Mouse (Mus musculus) B cell, adult 2 months (primary cell): Measurements from ENCODE around the gene 2510009E07Rik.
"Not testable (repeated sequence)": the region's sequence is repeated elsewhere in the genome, so short reads cannot be mapped to it uniquely, and the experiment has no call there.

Experiments
- DNase-seq, 2 experiments: peaks; one replicate each; pipeline ENCODE4 v3.0.0; 2022

2510009E07Rik gene

GRCm38 (mm10) chr16:21673651-21674050 is 20.8 kb downstream of the 2510009E07Rik start:
- DNase-seq, result not testable (repeated sequence)

GRCm38 (mm10) chr16:21673046-21673445 is 21.4 kb downstream of the 2510009E07Rik start:
- not testable (repeated sequence) for DNase-seq

GRCm38 (mm10) chr16:21671878-21672277 is 22.6 kb downstream of the 2510009E07Rik start:
- no peak for DNase-seq

- no peak for DNase-seq
Observed at GRCm38 (mm10) chr16:21665423-21665986, 29.0 kb downstream of the 2510009E07Rik start.

GRCm38 (mm10) chr16:21664633-21665363 is 29.7 kb downstream of the 2510009E07Rik start:
- DNase-seq, result no peak

GRCm38 (mm10) chr16:21655961-21656360 is 38.5 kb downstream of the 2510009E07Rik start:
- no peak for DNase-seq

GRCm38 (mm10) chr16:21655291-21655690 is 39.2 kb downstream of the 2510009E07Rik start:
- DNase-seq, result no peak

- DNase-seq, result no peak
Observed at GRCm38 (mm10) chr16:21654384-21654783, 40.1 kb downstream of the 2510009E07Rik start.

GRCm38 (mm10) chr16:21653151-21653550 is 41.3 kb downstream of the 2510009E07Rik start:
- DNase-seq, result no peak

- no peak for DNase-seq
Observed at GRCm38 (mm10) chr16:21651161-21651560, 43.3 kb downstream of the 2510009E07Rik start.

GRCm38 (mm10) chr16:21650289-21650688 is 44.2 kb downstream of the 2510009E07Rik start:
- DNase-seq, result no peak

- DNase-seq, result no peak
Observed at GRCm38 (mm10) chr16:21648800-21649199, 45.7 kb downstream of the 2510009E07Rik start.

- no peak for DNase-seq
Observed at GRCm38 (mm10) chr16:21646496-21646895, 48.0 kb downstream of the 2510009E07Rik start.

GRCm38 (mm10) chr16:21645915-21646314 is 48.5 kb downstream of the 2510009E07Rik start:
- no peak for DNase-seq

- DNase-seq, result no peak
Observed at GRCm38 (mm10) chr16:21644574-21644973, 49.9 kb downstream of the 2510009E07Rik start.

GRCm38 (mm10) chr16:21644066-21644561 is 50.4 kb downstream of the 2510009E07Rik start:
- DNase-seq, result no peak

GRCm38 (mm10) chr16:21643621-21644041 is 50.8 kb downstream of the 2510009E07Rik start:
- DNase-seq, result no peak

- no peak for DNase-seq
Observed at GRCm38 (mm10) chr16:21642906-21643305, 51.6 kb downstream of the 2510009E07Rik start.

GRCm38 (mm10) chr16:21641944-21642343 is 52.5 kb downstream of the 2510009E07Rik start:
- DNase-seq, result peak in 1 of 2 experiments; percentile 22

- DNase-seq, result peak in 1 of 2 experiments; percentile 6
Observed at GRCm38 (mm10) chr16:21640766-21641499, 53.5 kb downstream of the 2510009E07Rik start.

- no peak for DNase-seq
Observed at GRCm38 (mm10) chr16:21637201-21637819, 57.2 kb downstream of the 2510009E07Rik start.

- DNase-seq, result no peak
Observed at GRCm38 (mm10) chr16:21636156-21636853, 58.2 kb downstream of the 2510009E07Rik start.
